Mouse (Mus musculus): Measurements from ENCODE around the gene Gm382. TPM values are rescaled to one million over a fixed set of nuclear protein-coding genes. Genes with fewer than 3 reads are reported as not detected.

The Gm382 gene
- total RNA-seq (2021), result not detected
- long read RNA-seq, experiment 1, result 0 reads
- long read RNA-seq, experiment 2, result 0 reads

DNA sequence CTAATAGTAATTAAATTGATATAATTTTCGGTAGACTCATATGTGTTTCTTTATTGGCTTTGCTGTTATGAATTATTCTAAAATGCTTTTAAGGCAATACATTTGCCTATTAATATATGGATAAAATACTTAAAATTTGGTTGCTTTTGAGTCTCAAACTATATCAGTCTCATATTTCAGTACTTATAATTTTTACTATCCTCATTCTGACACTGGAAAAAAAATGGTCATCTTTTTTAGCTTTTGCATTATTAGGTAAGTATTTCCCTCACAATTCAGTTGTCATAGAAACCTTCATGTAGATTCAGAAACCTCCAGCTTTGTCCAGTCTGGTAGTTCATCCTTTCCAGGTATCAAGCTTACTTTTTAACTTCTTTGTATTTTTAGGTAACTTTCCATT, at the start of gene Gm382:
Gene Gm382, plus strand, starts transcription at position 301 of the 400 bp plus-strand sequence.
- no peak for DNase-seq (ENCODE audit: low spot score in 2 of 2)

DNA sequence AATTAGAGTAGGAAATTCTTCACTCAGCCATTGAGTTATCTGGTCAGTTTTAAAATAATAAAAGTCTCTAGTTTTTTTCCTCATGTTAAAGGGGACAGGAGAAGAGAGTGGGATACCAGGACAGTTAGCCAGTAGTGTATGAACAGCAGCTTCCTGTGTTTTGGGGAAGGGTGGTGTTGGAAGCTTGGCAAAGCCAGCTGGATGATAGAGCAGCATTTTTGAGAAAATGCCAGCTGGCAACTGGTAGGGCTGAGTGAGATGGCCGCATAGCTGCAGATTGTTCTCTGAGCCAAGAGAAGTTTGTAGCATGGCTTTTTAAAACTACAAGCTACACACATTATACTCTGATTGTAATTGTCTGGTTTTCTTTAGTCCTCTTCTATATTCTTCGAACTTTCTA, 30.4 kb downstream of the Gm382 start:
- DNase-seq (ENCODE audit: low spot score in 2 of 2), result no peak

DNA sequence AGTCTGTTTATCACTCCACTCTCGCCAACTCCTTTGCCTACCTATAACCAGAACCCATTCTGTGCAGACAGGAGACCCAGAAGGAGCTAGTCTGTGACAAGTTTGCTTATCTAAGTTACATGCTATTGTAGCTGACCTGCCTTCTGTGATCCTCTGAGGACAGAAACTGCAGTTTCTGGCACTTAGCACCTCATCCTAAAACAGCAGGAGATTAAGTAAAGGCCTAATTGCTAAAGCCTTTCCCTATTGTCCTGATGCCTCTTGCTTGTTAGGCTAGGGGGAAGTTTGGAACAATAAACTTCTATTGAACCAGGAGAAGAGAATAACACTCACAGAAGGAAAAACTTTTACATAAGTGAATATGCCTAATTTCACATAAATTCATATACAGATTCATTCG, 51.5 kb downstream of the Gm382 start:
- DNase-seq (ENCODE audit: low spot score in 2 of 2), result no peak

DNA sequence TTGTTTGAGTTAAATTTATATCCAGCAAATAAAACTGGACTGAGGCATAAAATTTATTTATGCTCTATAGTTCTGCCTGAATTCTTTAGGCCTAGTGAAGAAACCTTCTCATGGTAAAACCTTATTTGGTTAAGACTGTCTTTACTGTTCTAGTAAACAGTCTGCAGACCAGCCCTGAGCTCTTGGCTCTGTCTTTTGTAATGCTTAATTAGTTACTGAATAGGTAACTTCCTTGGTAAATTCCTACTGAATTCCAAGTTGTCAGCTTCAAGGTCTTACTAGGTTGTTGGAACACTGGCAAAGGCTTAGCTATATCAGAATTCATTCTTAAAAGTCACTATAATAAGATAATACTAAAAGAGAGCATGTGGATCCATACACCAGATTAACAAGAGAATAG, 53.3 kb downstream of the Gm382 start:
- no peak for DNase-seq (ENCODE audit: low spot score in 2 of 2)

DNA sequence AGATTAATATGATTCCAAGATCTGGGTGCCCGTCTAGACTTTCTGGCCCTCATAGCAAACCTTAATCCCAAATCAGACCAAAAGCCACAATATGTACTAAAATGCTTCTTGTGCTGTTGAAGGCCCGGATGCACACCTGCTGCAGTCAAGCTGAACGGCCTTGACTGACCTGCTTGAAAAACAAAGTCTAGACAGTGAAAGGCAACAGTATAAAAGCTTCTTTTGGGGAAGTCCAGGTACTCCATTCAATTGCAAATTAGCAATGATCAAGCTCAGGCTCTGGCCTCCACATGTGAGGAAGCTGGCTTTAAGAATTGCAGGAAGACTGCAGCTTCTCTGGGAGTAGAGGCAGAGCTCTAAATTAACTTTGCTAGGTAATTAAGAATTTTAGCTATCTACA, 54.2 kb downstream of the Gm382 start:
- DNase-seq (ENCODE audit: low spot score in 2 of 2), result no peak

DNA sequence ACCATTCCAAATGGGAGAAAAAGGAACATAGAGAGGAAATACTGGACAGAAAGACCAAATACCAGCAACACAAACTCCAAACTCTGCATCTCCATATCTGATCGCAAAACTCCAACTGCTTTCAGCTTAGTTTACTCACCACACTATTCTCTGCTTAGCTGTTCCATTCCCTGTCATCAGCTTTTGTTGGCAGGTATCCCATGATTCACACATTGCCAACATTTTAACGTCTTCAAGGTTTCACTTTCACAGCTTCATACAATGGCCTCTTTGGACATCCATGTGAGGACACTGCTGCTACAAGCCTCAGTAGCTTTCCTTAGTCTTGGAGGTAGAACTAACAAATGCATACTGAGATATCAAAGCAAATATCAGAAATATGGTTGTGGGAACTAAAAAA, 64.6 kb downstream of the Gm382 start:
- no peak for DNase-seq (ENCODE audit: low spot score in 2 of 2)

Other genes starting within 250 kb of the Gm382 start
- not detected for gene 4932411N23Rik, start 224.1 kb upstream of the Gm382 start, total RNA-seq (2021)